ENCODE assay signal across 8 mouse cellular contexts in genomic region chr11:103696851-103697564, GRCm38 (mm10). TPM values are rescaled to one million over a fixed set of nuclear protein-coding genes. Genes with fewer than 3 reads are reported as not detected.
DNase-seq lines count a peak whose midpoint lies in the region; ATAC-seq lines count a peak whose summit lies in the region.

No protein-coding gene starts in this region.

- peaks cover 22% of the 10 kb centered on the region for H3K4me1 ChIP-seq in heart, embryonic 13.5 days
- peaks cover 4% of the 10 kb centered on the region; the same call in 1 of the 2 replicates for H3K4me1 ChIP-seq in embryonic facial prominence, embryonic 14.5 days (ENCODE audit: control insufficient read depth, insufficient read depth, low read length)
- H3K4me1 ChIP-seq in limb, embryonic 13.5 days, result peaks cover 17% of the 10 kb centered on the region
- H3K4me1 ChIP-seq in neural tube, embryonic 15.5 days, result peaks cover 31% of the 10 kb centered on the region

- ATAC-seq in heart, embryonic 13.5 days (ENCODE audit: extremely low read depth, insufficient number of reproducible peaks, low FRiP score, low TSS enrichment), result no peak
- ATAC-seq in CD4-positive, CD25-positive, alpha-beta regulatory T cell, adult 4 months, result peak; percentile 44
- ATAC-seq in embryonic facial prominence, embryonic 14.5 days (ENCODE audit: low read depth), result peak; percentile 47
- ATAC-seq in limb, embryonic 13.5 days (ENCODE audit: low FRiP score, low read depth), result no peak
- peak; percentile 68 for ATAC-seq in neural tube, embryonic 15.5 days (ENCODE audit: low FRiP score)

- H3K4me3 ChIP-seq in heart, embryonic 13.5 days, result peak overlapping the region; percentile 98
- H3K4me3 ChIP-seq in embryonic facial prominence, embryonic 14.5 days (ENCODE audit: low read depth, low read length), result peak overlapping the region; percentile 81
- H3K4me3 ChIP-seq in limb, embryonic 13.5 days, result peak overlapping the region; percentile 98
- peak overlapping the region; percentile 98 for H3K4me3 ChIP-seq in neural tube, embryonic 15.5 days (replicated peaks)

- peak overlapping the region; percentile 98 for H3K27ac ChIP-seq in heart, embryonic 13.5 days (replicated peaks)
- H3K27ac ChIP-seq in embryonic facial prominence, embryonic 14.5 days (replicated peaks; ENCODE audit: low read depth, low read length), result peak overlapping the region; percentile 98
- H3K27ac ChIP-seq in limb, embryonic 13.5 days, result peak overlapping the region; percentile 96
- peak overlapping the region; percentile 100 for H3K27ac ChIP-seq in neural tube, embryonic 15.5 days (replicated peaks)

- H3K9me3 ChIP-seq in heart, embryonic 13.5 days, result no peaks in the 10 kb centered on the region
- no peaks in the 10 kb centered on the region for H3K9me3 ChIP-seq in embryonic facial prominence, embryonic 14.5 days (ENCODE audit: control insufficient read depth, low read length)
- no peaks in the 10 kb centered on the region for H3K9me3 ChIP-seq in limb, embryonic 13.5 days
- no peaks in the 10 kb centered on the region for H3K9me3 ChIP-seq in neural tube, embryonic 15.5 days (replicated peaks)

- no peaks in the 10 kb centered on the region for H3K27me3 ChIP-seq in heart, embryonic 13.5 days (replicated peaks)
- H3K27me3 ChIP-seq in embryonic facial prominence, embryonic 14.5 days (replicated peaks; ENCODE audit: control insufficient read depth, insufficient read depth, low read length), result no peaks in the 10 kb centered on the region
- no peaks in the 10 kb centered on the region for H3K27me3 ChIP-seq in limb, embryonic 13.5 days
- H3K27me3 ChIP-seq in neural tube, embryonic 15.5 days (replicated peaks), result no peaks in the 10 kb centered on the region

- H3K4me2 ChIP-seq in heart, embryonic 13.5 days, result peak overlapping the region; percentile 71
- H3K4me2 ChIP-seq in embryonic facial prominence, embryonic 14.5 days (ENCODE audit: low read depth, low read length), result peak overlapping the region; percentile 66
- H3K4me2 ChIP-seq in limb, embryonic 13.5 days (replicated peaks), result peak overlapping the region; percentile 66
- H3K4me2 ChIP-seq in neural tube, embryonic 15.5 days, result peak overlapping the region; percentile 63

- H3K9ac ChIP-seq in heart, embryonic 13.5 days, result peak overlapping the region; percentile 94
- H3K9ac ChIP-seq in embryonic facial prominence, embryonic 14.5 days (ENCODE audit: low read depth, low read length), result peak overlapping the region; percentile 92
- H3K9ac ChIP-seq in limb, embryonic 13.5 days, result peak overlapping the region; percentile 91
- peak overlapping the region; percentile 93 for H3K9ac ChIP-seq in neural tube, embryonic 15.5 days (replicated peaks)

- 0 out of 2 replicates have a peak, but pooled peaks cover 7% of the 10 kb centered on the region for H3K36me3 ChIP-seq in heart, embryonic 13.5 days
- H3K36me3 ChIP-seq in embryonic facial prominence, embryonic 14.5 days (ENCODE audit: control insufficient read depth, insufficient read depth, low read length), result no peaks in the 10 kb centered on the region
- peaks cover 6% of the 10 kb centered on the region; the same call in 1 of the 2 replicates for H3K36me3 ChIP-seq in limb, embryonic 13.5 days
- H3K36me3 ChIP-seq in neural tube, embryonic 15.5 days, result no peaks in the 10 kb centered on the region

- WGBS in heart, embryonic 13.5 days, result under 1% methylated on average over 18 of the region's 18 CpGs
- 2% methylated on average over 14 of the region's 18 CpGs for WGBS in embryonic facial prominence, embryonic 14.5 days
- 2% methylated on average over 18 of the region's 18 CpGs for WGBS in limb, embryonic 13.5 days
- 2% methylated on average over 18 of the region's 18 CpGs for WGBS in neural tube, embryonic 15.5 days

- no peak for DNase-seq in heart, adult 8-10 months (ENCODE audit: low spot score)
- DNase-seq in embryonic facial prominence, embryonic 14.5 days (ENCODE audit: low spot score), result peak; percentile 56
- no peak for DNase-seq in right cerebral cortex, postnatal 36 days (ENCODE audit: low spot score in 2 of 2)
- DNase-seq in kidney, postnatal 10 days, result no peak

RNA-seq across cellular contexts. Expression of gene Gosr2, which starts 0.7 kb away (rescaled TPM):
- polyA plus RNA-seq in heart, embryonic 13.5 days (2015; fragmentation: Nextera tagmentation; extraction: Ambion mirVana), result 58.3 and 64.7 TPM in 2 replicates
- total RNA-seq in heart, adult 8-10 months (2022), result 10 to 100 TPM; 29.3 to 37.1 (median 34.4) TPM
- polyA plus RNA-seq in CD4-positive, CD25-positive, alpha-beta regulatory T cell, adult 4 months (2017; shearing (Covaris generic)), result 100 to 1,000 TPM in 1 of 2 experiments, 10 to 100 TPM in 1; 78.8 to 115 TPM
- polyA plus RNA-seq in embryonic facial prominence, embryonic 14.5 days (2014; fragmentation: Nextera tagmentation; extraction: Ambion mirVana), result 93.7 and 106 TPM in 2 replicates
- 96.5 and 103 TPM in 2 replicates for polyA plus RNA-seq in limb, embryonic 13.5 days (2015; fragmentation: Nextera tagmentation; extraction: Ambion mirVana)
- polyA plus RNA-seq in neural tube, embryonic 15.5 days (2015; fragmentation: Nextera tagmentation; extraction: Ambion mirVana), result 80.7 and 84.0 TPM in 2 replicates

RNA-seq across cellular contexts. Expression of gene Rprml, which starts 47.6 kb away (rescaled TPM):
- polyA plus RNA-seq in heart, embryonic 13.5 days (2015; fragmentation: Nextera tagmentation; extraction: Ambion mirVana), result not detected in 2 replicates
- total RNA-seq in heart, adult 8-10 months (2022), result not detected
- not detected for polyA plus RNA-seq in CD4-positive, CD25-positive, alpha-beta regulatory T cell, adult 4 months (2017; shearing (Covaris generic))
- polyA plus RNA-seq in embryonic facial prominence, embryonic 14.5 days (2014; fragmentation: Nextera tagmentation; extraction: Ambion mirVana), result not detected in 2 replicates
- 0.14 TPM in 1 of 2 replicates, not detected in the other for polyA plus RNA-seq in limb, embryonic 13.5 days (2015; fragmentation: Nextera tagmentation; extraction: Ambion mirVana)
- polyA plus RNA-seq in neural tube, embryonic 15.5 days (2015; fragmentation: Nextera tagmentation; extraction: Ambion mirVana), result 0.51 and 0.60 TPM in 2 replicates

RNA-seq across cellular contexts. Expression of gene Wnt9b, which starts 52.6 kb away (rescaled TPM):
- polyA plus RNA-seq in heart, embryonic 13.5 days (2015; fragmentation: Nextera tagmentation; extraction: Ambion mirVana), result 0.80 and 0.91 TPM in 2 replicates
- under 1 TPM; 0.57 to 0.95 (median 0.69) TPM for total RNA-seq in heart, adult 8-10 months (2022)
- not detected for polyA plus RNA-seq in CD4-positive, CD25-positive, alpha-beta regulatory T cell, adult 4 months (2017; shearing (Covaris generic))
- polyA plus RNA-seq in embryonic facial prominence, embryonic 14.5 days (2014; fragmentation: Nextera tagmentation; extraction: Ambion mirVana), result 0.42 and 0.52 TPM in 2 replicates
- polyA plus RNA-seq in limb, embryonic 13.5 days (2015; fragmentation: Nextera tagmentation; extraction: Ambion mirVana), result 0.83 and 1.1 TPM in 2 replicates
- 0.14 and 0.18 TPM in 2 replicates for polyA plus RNA-seq in neural tube, embryonic 15.5 days (2015; fragmentation: Nextera tagmentation; extraction: Ambion mirVana)

RNA-seq across cellular contexts. Expression of gene Lyzl6, which starts 58.3 kb away (rescaled TPM):
- polyA plus RNA-seq in heart, embryonic 13.5 days (2015; fragmentation: Nextera tagmentation; extraction: Ambion mirVana), result not detected in 2 replicates
- not detected for total RNA-seq in heart, adult 8-10 months (2022)
- not detected for polyA plus RNA-seq in CD4-positive, CD25-positive, alpha-beta regulatory T cell, adult 4 months (2017; shearing (Covaris generic))
- polyA plus RNA-seq in embryonic facial prominence, embryonic 14.5 days (2014; fragmentation: Nextera tagmentation; extraction: Ambion mirVana), result not detected in 2 replicates
- polyA plus RNA-seq in limb, embryonic 13.5 days (2015; fragmentation: Nextera tagmentation; extraction: Ambion mirVana), result not detected in 2 replicates
- polyA plus RNA-seq in neural tube, embryonic 15.5 days (2015; fragmentation: Nextera tagmentation; extraction: Ambion mirVana), result not detected in 2 replicates

Comparison
In these comparisons a context has a peak if more than half of its experiments do, and no peak if none do; other contexts are left out.
1. ATAC-seq: peak in CD4-positive, CD25-positive, alpha-beta regulatory T cell, adult 4 months (single experiment), embryonic facial prominence, embryonic 14.5 days (single experiment) and neural tube, embryonic 15.5 days (single experiment); none in heart, embryonic 13.5 days (single experiment) and limb, embryonic 13.5 days (single experiment).
2. Peak in every context shown above with its lines, with median percentiles within 50 percentile points of each other: H3K27ac ChIP-seq, H3K4me2 ChIP-seq, H3K4me3 ChIP-seq and H3K9ac ChIP-seq.